Mouse (Mus musculus) c-Kit-positive CD71-positive TER-119-negative erythroid progenitor cells, embryonic 14.5 days (primary cell): Measurements from ENCODE around the gene Gm12184.
"Not testable (repeated sequence)": the region's sequence is repeated elsewhere in the genome, so short reads cannot be mapped to it uniquely, and the experiment has no call there.

Experiments
- DNase-seq: peaks from one replicate; pipeline ENCODE4 v3.0.0-alpha.2; 2013; ENCODE audit warnings: low read depth

The Gm12184 gene

DNA sequence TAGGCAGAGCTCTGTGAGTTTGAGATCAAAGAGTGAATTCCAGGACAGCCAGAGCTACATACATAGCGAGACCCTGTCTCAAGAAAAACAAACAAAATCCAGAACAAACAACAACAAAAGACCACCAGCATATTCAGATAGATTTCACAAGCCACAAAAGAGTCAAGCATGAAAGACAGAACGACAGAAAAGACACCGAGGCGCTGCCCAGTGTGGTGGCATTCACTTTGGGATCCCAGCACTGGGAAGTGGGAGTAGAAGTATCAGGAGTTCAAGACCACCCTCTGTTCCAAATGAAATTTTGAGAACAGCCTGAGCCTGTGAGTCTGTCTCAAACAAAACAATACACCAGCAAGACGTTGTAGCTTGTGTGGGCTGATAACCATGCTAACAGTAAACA, 20.4 kb upstream of the Gm12184 start:
- DNase-seq, result no peak

- DNase-seq, result not testable (repeated sequence)
Observed at GRCm38 (mm10) chr11:48846362-48846761, 19.9 kb upstream of the Gm12184 start.

DNA sequence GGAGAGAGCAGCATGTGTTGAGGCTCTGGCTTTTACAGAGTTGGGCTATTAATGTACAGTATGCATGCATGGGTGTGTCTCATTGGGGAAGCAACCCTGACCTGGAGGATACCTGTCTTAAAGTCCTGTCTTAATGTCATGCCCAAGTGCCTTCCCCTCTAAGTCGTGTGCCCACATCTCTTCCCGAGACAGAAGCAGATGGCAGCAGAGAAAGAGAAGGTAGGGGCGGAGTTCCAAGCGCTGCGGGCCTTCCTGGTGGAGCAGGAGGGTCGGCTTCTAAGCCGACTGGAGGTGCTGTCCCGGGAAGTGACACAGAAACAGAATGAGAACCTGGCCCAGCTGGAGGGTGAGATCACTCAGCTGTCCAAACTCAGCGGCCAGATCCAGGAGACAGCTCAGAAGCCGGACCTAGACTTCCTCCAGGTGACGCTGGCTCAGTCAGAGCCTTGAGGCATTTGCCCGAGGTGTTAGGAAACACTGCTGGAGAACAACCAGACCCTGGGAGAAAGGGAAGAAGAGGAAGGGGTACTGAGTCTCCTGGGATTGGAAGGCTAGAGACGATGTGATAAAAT, 18.9 kb upstream of the Gm12184 start:
- no peak for DNase-seq

- no peak for DNase-seq
Observed at GRCm38 (mm10) chr11:48844309-48844708, 17.9 kb upstream of the Gm12184 start.

GRCm38 (mm10) chr11:48843202-48843601, 16.7 kb upstream of the Gm12184 start:
- DNase-seq, result no peak

DNA sequence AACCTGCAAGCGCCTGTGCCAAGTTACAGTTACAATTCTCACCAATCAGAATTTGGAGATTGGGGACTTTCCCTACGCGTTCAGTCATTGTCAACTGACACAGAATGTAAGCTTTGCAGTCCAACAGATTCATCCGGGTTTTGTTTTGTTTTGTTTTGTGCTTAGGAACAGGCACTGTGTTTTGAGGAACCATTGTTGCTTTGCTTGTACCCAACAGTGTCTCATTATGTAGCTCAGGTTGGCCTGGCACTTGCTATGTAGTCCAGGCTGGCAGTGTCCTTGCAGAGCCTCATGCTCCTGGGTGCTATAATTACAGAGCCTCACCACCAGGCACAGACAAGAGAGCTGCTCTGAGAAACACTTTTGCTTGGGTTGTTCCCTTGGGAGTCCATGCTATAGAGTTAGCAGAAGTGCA, 15.9 kb upstream of the Gm12184 start:
- DNase-seq, result no peak

GRCm38 (mm10) chr11:48841213-48841612, 14.8 kb upstream of the Gm12184 start:
- no peak for DNase-seq

DNA sequence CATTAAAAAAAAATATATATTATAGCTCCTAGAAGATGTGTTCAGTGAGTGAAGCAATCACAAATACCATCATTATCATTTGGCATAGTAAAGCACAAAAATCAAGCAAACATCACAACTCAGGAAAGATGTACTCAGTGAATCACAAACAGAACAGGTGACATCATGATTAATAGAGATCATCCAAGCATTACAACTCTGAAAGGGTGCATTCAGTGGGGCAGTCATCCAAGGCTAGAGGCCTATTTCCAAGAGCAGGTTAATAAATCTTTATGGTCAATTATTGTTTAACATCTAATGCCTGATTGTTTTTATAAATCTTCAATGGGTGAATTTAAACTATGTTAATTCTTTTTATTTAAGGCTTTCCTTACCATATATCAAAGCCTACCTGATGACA, 14.3 kb upstream of the Gm12184 start:
- DNase-seq, result no peak

GRCm38 (mm10) chr11:48838879-48839680, 12.6 kb upstream of the Gm12184 start:
- no peak for DNase-seq

DNA sequence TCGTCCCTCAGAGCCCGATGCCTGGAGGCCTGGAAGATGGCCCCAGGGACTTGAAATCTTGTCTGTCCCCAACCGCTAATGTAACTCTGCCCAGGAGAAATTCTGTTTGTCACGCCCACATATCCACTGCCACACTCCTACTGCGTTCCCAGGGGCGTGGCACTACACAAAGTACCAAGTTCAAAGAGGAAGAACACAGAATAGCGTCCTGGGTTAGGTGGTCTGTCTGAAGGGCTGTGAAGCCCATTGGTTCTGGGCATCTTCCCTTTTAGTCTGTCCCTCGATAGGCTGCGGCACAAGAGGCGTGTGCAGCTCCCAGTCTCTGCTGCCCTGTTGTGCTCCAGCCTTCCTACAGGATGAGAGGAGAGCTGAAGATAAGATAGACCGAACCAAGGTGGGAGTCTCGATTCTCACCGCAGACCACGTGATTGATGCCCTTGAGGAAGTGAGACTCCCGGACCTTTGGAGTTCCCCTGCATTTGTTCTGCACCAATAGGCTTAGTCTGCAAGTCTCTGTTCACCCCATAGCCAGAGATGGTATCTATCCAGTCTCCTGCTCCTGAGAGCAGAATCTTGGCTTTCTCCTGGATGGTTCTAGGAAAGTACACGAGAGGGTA, 11.8 kb upstream of the Gm12184 start:
- DNase-seq, result no peak

DNA sequence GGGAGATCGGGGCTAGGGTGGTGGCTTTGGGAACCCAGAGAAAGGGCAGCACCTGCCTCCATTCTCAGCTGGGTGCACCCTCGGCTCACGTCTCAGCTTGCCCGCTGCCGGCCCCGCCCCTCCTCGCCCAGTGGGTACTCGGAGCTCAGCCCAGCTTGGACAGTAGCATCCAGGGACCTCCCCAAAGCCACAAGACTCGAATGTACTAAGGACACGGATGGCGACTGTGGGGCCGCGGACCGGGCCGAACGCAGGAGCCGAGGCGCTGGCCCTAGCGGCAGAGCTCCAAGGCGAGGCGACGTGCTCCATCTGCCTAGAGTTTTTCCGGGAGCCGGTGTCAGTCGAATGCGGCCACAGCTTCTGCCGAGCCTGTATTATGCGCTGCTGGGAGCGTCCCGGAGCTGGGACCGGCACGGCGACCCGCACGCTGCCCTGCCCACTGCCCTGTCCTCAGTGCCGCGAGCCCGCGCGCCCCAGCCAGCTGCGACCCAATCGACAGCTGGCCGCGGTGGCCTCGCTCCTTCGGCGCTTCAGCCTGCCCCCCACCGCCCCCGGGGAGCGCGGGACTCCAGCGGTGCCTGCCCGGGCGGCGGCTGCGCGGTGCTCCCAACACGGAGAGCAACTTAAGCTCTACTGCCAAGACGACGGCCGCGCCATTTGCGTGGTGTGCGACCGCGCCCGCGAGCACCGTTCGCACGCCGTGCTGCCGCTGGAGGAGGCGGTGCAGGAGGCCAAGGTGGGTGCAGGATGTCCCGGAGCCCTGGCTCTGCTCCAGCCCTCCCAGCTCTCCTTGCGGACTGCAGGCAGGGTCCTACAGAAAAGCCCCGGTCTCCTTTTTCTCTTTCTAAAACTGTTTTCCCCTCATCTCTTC, 11.1 kb upstream of the Gm12184 start:
- DNase-seq, result no peak

GRCm38 (mm10) chr11:48836990-48837309, 10.5 kb upstream of the Gm12184 start:
- no peak for DNase-seq

DNA sequence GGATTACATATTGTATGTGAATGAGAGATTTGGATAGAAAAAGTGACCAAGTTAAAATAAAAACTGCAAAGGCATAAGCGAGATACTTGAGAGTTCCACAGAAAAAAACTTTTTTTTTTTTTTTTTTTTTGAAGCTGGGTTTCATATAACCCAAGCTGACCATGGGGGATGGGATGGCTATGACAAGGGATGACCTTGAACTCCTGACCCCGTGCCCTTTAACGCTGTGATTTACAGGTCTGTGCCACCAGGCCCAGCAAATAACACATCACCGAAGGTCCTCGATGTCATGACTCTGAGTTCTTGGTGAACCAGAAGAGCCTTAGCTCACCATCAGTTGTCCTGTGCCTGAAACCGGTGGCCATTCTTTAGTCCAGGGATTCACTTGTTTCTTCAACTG, 9.5 kb upstream of the Gm12184 start:
- DNase-seq, result no peak

GRCm38 (mm10) chr11:48833731-48834639, 7.5 kb upstream of the Gm12184 start:
- DNase-seq, result peak; percentile 79

DNA sequence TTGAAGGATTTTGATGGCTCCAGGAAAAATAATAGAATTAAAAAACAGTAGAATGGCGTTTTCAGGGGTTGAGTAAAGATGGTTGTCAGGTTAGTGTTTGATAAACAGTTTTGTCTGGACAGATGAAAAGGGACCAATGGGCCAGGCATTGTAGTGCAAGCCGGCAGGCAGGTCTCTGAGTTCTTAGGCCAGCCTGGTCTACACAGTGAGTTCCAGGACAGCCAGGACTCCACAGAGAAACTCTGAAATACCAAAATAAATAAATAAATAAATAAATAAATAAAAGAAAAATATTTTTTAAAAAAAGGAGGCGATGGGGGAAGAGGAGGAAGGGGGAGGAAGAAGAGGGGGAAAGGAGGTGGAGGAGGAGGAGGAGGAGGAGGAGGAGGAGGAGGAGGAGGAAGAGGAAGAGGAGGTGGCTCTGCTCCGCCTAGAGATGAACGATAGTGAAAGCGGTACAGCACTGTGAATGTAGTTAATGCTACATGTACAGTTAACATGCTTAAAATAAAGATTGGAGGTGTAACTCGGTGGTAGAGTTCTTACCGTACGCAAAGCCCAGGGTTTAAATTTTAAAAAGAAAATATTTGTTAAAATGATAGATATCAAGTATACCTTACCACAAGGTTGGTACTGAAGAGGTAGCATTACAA, 6.7 kb upstream of the Gm12184 start:
- no peak for DNase-seq

GRCm38 (mm10) chr11:48831273-48831672, 4.8 kb upstream of the Gm12184 start:
- no peak for DNase-seq

DNA sequence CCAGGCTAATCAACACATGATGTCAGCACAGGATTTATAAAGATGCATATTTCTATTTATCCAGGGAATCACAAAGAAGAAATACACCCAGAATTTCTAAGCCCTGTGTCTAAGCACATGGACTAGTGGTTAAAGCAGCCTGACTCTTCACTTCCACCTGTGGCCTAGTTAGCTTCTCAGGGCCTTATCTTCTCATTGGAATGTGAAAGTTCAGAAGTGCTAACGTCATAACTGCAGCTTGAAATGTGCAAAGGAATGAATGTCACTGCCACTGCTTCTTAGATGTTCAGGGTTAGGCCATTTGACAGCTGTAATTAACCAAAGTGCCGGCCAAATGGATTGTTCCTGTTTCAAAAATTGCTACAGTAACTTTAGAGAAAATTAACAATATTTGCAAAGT, 3.8 kb upstream of the Gm12184 start:
- DNase-seq, result no peak

DNA sequence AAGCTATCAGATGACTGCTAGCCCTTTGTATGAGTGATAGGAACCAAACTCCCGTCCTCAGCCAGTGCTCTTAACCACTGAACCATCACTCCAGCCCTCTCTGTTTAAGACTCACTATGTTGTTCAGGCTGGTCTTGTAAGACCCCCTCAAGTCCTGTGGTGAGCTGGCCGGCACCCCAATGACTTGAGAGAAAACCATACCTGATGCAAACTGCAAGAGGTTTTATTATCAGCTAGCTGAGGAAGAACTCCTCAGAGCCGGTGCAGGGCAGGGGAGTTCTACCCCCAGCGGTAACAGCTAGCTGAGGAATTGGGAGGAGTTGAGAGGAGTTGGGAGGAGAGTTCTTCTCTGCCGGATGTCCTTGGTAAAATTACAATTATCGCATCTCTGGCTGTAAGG, 1.5 kb upstream of the Gm12184 start:
- DNase-seq, result no peak

- DNase-seq, result no peak
Observed at GRCm38 (mm10) chr11:48826752-48827096, 269 bp upstream of the Gm12184 start.

DNA sequence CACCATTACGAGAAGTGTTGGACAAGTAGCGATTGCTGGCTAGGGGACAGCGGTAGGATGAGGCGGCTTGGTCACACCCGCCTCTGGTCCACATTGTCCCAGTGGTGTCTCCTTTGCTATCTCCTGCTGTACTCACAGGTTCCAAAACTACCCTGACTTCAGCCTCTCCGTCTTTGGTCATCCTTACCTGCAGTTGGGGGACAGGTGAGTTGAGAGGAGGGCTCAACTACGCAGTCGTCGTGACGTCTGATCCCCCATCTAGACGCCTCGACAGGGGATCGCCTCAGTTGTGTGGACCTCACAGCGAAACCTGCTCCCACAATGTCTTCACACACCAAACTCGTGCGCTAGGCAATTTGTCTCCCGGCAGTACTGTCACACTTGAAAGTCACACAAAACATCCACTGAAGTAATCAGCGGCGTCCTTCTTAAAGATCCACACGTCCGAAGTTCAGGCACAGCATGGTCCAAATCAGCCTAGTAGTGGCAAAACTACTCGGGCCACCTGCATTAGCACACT, 2.1 kb downstream of the Gm12184 start:
- DNase-seq, result no peak

GRCm38 (mm10) chr11:48823536-48823972, 2.9 kb downstream of the Gm12184 start:
- DNase-seq, result peak; percentile 91
